Mouse (Mus musculus): Measurements from ENCODE around the gene Gmfb.

- TF ChIP-seq POLR2A (IDR thresholded peaks at IDR 0.05; ENCODE audit: borderline replicate concordance, insufficient read depth, low read length) (no peak), CTCF (IDR thresholded peaks at IDR 0.05; ENCODE audit: borderline replicate concordance, insufficient read depth, low read depth, low read length) (no peak)
These were observed 62.1 kb downstream of the Gmfb start for GRCm38 (mm10) chr14:46759970-46760354.

Measured in cerebellum, adult 2 months (tissue).